Mouse (Mus musculus): ENCODE measurements around the gene Anapc16. TPM values are rescaled to one million over a fixed set of nuclear protein-coding genes. Genes with fewer than 3 reads are reported as not detected.

Anapc16 gene
- polyA plus RNA-seq, 1 experiment: 127 TPM

DNA sequence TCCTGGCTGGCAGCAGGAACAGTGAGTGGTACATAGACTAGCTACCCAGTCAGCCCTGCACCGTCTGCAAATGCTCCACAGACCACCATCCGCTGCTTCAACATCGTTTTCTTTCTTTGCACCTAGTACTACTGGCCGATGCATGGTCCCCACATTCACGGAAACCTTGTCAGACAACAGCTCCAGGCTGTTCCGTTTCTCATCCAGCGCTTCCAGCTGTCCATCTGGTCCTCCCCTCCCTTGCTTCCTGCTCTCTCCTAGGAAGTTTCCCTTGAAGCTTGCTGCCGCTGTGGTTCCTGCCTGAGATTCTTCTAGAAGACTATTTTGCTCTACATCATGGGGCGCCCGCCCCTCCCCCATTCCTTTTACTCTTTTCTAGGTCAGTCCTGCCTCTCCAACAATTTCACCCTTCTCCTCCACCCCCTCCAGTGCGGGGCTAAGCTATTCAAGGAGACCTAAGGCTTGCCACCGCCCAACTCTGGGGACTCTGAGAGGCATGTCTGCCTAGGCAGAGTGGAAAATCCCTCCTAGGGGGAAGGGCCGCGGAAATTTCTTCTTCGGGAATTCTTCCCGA lies 60.0 kb downstream of the Anapc16 start:
- TF ChIP-seq CEBPB (IDR thresholded peaks at IDR 0.05; ENCODE audit: insufficient read depth, poor library complexity, severe bottlenecking): no peak
- peak in 1 of 3 experiments; percentile 18 for TF ChIP-seq MYOD1 (IDR thresholded peaks at IDR 0.05; ENCODE audit: control insufficient read depth in 1 of 3, insufficient read length in 2 of 3, low read depth in 2 of 3)
- TF ChIP-seq MYOG (IDR thresholded peaks at IDR 0.05; ENCODE audit: control insufficient read depth in 1 of 3, insufficient read depth in 1 of 3, insufficient read length in 2 of 3, low read depth in 2 of 3): no peak
- no peak for TF ChIP-seq SRF (IDR thresholded peaks at IDR 0.05; ENCODE audit: control insufficient read depth, insufficient read length, low read depth)
- no peak for TF ChIP-seq REST (IDR thresholded peaks at IDR 0.05; ENCODE audit: insufficient read depth, insufficient read length)
- no peak for TF ChIP-seq POLR2AphosphoS2 (IDR thresholded peaks at IDR 0.05; ENCODE audit: insufficient read length, low read depth)
- Histone ChIP-seq H3K79me2 (ENCODE audit: control insufficient read depth, insufficient read depth) (no peaks in the 10 kb centered on the region), H3K27me3 (ENCODE audit: control insufficient read depth, insufficient read depth, insufficient read length) (no peaks in the 10 kb centered on the region), H3K36me3 (ENCODE audit: control insufficient read depth, insufficient read depth) (no peaks in the 10 kb centered on the region), H3ac (ENCODE audit: control insufficient read depth, insufficient read length) (no peak overlapping the region), H3K4me3 (peak overlapping the region; percentile 16), H3K4me2 (ENCODE audit: low read depth) (peak overlapping the region; percentile 98)

DNA sequence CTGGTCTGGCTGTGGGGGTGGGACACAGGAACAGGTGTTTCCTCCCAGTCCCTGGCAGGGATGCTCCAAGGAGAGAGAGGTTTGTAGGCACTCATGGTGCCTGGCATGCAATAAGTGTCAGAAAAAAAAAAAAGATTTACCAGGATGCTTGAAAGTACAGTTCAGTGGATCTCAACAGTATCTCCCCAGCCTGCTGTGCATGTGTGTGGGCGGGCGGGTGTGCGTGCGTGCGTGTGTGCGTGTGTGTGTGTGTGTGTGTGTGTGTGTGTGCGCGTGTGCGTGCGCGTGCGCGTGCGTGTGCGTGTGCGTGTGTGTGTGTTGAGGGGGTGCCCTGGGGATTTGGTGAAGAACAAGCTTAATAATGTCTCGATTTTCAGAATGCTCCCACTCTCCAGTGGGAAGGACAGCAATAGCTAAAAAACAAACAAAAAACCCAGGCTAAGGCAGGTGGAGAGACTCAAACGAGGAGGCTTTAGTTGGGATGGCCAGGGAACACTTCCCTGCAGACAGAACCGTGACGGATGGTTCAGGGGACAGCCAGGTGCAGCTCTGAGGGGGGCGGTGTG lies 60.6 kb downstream of the Anapc16 start:
- Histone ChIP-seq H3K4me3 (peak overlapping the region; percentile 16), H3K36me3 (ENCODE audit: control insufficient read depth, insufficient read depth) (no peaks in the 10 kb centered on the region), H3K4me2 (ENCODE audit: low read depth) (peak overlapping the region; percentile 98), H3K27me3 (ENCODE audit: control insufficient read depth, insufficient read depth, insufficient read length) (no peaks in the 10 kb centered on the region), H3ac (ENCODE audit: control insufficient read depth, insufficient read length) (no peak overlapping the region), H3K79me2 (ENCODE audit: control insufficient read depth, insufficient read depth) (no peaks in the 10 kb centered on the region)
- TF ChIP-seq REST (IDR thresholded peaks at IDR 0.05; ENCODE audit: insufficient read depth, insufficient read length) (no peak), MYOD1 (IDR thresholded peaks at IDR 0.05; ENCODE audit: control insufficient read depth in 1 of 3, insufficient read length in 2 of 3, low read depth in 2 of 3) (peak in 2 of 3 experiments; percentile 18 to 37), MYOG (IDR thresholded peaks at IDR 0.05; ENCODE audit: control insufficient read depth in 1 of 3, insufficient read depth in 1 of 3, insufficient read length in 2 of 3, low read depth in 2 of 3) (peak in 1 of 3 experiments; percentile 17), POLR2A (IDR thresholded peaks at IDR 0.05; ENCODE audit: insufficient read length, low read depth) (no peak)

- Histone ChIP-seq H3K27me3 (ENCODE audit: control insufficient read depth, insufficient read depth, insufficient read length) (no peaks in the 10 kb centered on the region), H3ac (ENCODE audit: control insufficient read depth, insufficient read length) (no peak overlapping the region), H3K4me3 (no peak overlapping the region), H3K36me3 (ENCODE audit: control insufficient read depth, insufficient read depth) (no peaks in the 10 kb centered on the region), H3K79me2 (ENCODE audit: control insufficient read depth, insufficient read depth) (no peaks in the 10 kb centered on the region), H3K4me2 (ENCODE audit: low read depth) (no peak overlapping the region)
- TF ChIP-seq MYOG (IDR thresholded peaks at IDR 0.05; ENCODE audit: control insufficient read depth in 1 of 3, insufficient read depth in 1 of 3, insufficient read length in 2 of 3, low read depth in 2 of 3) (no peak), POLR2AphosphoS2 (IDR thresholded peaks at IDR 0.05; ENCODE audit: insufficient read length, low read depth) (no peak), USF1 (IDR thresholded peaks at IDR 0.05; ENCODE audit: low read depth) (no peak), POLR2A (IDR thresholded peaks at IDR 0.05; ENCODE audit: insufficient read length, low read depth) (no peak)
These were observed 63.9 kb downstream of the Anapc16 start for GRCm38 (mm10) chr10:59939081-59939480.

DNA sequence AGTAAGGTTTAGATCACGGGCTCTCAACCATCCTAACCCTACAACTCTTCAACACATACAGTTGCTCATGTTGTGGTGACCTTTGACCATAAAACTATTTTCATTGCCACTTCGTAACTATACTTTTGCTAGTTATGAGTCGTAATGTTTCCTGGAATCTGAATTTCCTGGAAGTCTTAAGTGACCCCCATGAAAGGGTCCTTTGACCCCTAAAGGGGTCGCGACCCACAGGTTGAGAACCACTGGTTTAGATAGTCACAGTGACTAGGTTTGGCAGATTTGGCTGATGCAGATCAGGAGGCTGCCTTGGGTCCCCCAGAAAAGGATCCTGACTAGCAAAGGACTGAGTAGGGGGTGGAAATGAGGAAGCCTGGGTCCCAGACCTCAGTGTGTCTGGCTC lies 64.3 kb downstream of the Anapc16 start:
- TF ChIP-seq MAX (IDR thresholded peaks at IDR 0.05; ENCODE audit: low read depth) (no peak), MYOG (IDR thresholded peaks at IDR 0.05; ENCODE audit: control insufficient read depth in 1 of 3, insufficient read depth in 1 of 3, insufficient read length in 2 of 3, low read depth in 2 of 3) (no peak), E2F4 (IDR thresholded peaks at IDR 0.05; ENCODE audit: insufficient read depth) (no peak), SRF (IDR thresholded peaks at IDR 0.05; ENCODE audit: control insufficient read depth, insufficient read length, low read depth) (no peak)
- Histone ChIP-seq H3ac (ENCODE audit: control insufficient read depth, insufficient read length) (no peak overlapping the region), H3K36me3 (ENCODE audit: control insufficient read depth, insufficient read depth) (no peaks in the 10 kb centered on the region)

More for the DNA sequence above, 64.3 kb downstream of the Anapc16 start:
- Histone ChIP-seq H3K27me3 (ENCODE audit: control insufficient read depth, insufficient read depth, insufficient read length) (no peaks in the 10 kb centered on the region), H3K4me2 (ENCODE audit: low read depth) (no peak overlapping the region), H3K4me3 (no peak overlapping the region), H3K79me2 (ENCODE audit: control insufficient read depth, insufficient read depth) (no peaks in the 10 kb centered on the region)

Other genes with a start within 250 kb of the Anapc16 start
- gene Dnajb12, start 123.6 kb downstream of the Anapc16 start, polyA plus RNA-seq (2012; fragmentation: generic; extraction: Trizol): 45.2 TPM
- 266 TPM for gene Ddit4, start 51.3 kb downstream of the Anapc16 start, polyA plus RNA-seq (2012; fragmentation: generic; extraction: Trizol)
- 36.7 TPM for gene Ascc1, start 330 bp downstream of the Anapc16 start, polyA plus RNA-seq (2012; fragmentation: generic; extraction: Trizol)
- 6.8 TPM for gene Spock2, start 103.1 kb upstream of the Anapc16 start, polyA plus RNA-seq (2012; fragmentation: generic; extraction: Trizol)
- 1.6 TPM for gene Chst3, start 216.1 kb upstream of the Anapc16 start, polyA plus RNA-seq (2012; fragmentation: generic; extraction: Trizol)